Mouse (Mus musculus): ENCODE measurements around the gene Artn. TPM values are rescaled to one million over a fixed set of nuclear protein-coding genes. Genes with fewer than 3 reads are reported as not detected.

The Artn gene
- polyA plus RNA-seq, 1 experiment from 2014 or later = 2.4 TPM

- H3K9me3 ChIP-seq = no peaks in the 10 kb centered on the region
- H3K4me1 ChIP-seq = peaks cover 21% of the 10 kb centered on the region
- H3K27me3 ChIP-seq = peaks cover 4% of the 10 kb centered on the region; the same call in 1 of the 2 replicates
- H3K4me2 ChIP-seq (replicated peaks) = no peak overlapping the region
- WGBS = 90% methylated on average over 4 of the region's 4 CpGs
- no peak overlapping the region for H3K4me3 ChIP-seq
- no peak overlapping the region for H3K27ac ChIP-seq
- no peaks in the 10 kb centered on the region for H3K36me3 ChIP-seq
- ATAC-seq (ENCODE audit: insufficient number of reproducible peaks, insufficient read depth, low FRiP score, low TSS enrichment) = no peak
- H3K9ac ChIP-seq = no peak overlapping the region
Measured at GRCm38 (mm10) chr4:117917847-117918246, 11.7 kb downstream of the Artn start.

- Histone ChIP-seq H3K27ac (no peak overlapping the region), H3K4me2 (replicated peaks) (no peak overlapping the region), H3K4me1 (peaks cover 25% of the 10 kb centered on the region), H3K36me3 (no peaks in the 10 kb centered on the region), H3K9me3 (no peaks in the 10 kb centered on the region), H3K4me3 (no peak overlapping the region), H3K27me3 (peaks cover 2% of the 10 kb centered on the region; the same call in 1 of the 2 replicates), H3K9ac (no peak overlapping the region)
- WGBS = 75% methylated on average over 4 of the region's 4 CpGs
- no peak for ATAC-seq (ENCODE audit: insufficient number of reproducible peaks, insufficient read depth, low FRiP score, low TSS enrichment)
Measured at GRCm38 (mm10) chr4:117917402-117917801, 12.2 kb downstream of the Artn start.

GRCm38 (mm10) chr4:117916386-117916785 lies 13.2 kb downstream of the Artn start:
- ATAC-seq (ENCODE audit: insufficient number of reproducible peaks, insufficient read depth, low FRiP score, low TSS enrichment) = no peak
- H3K9me3 ChIP-seq = no peaks in the 10 kb centered on the region
- H3K4me2 ChIP-seq (replicated peaks) = 0 out of 2 replicates have a peak overlapping the region, but pooled peaks have one; percentile 99
- no peak overlapping the region for H3K27ac ChIP-seq
- H3K27me3 ChIP-seq = no peaks in the 10 kb centered on the region
- H3K9ac ChIP-seq = no peak overlapping the region
- WGBS = 86% methylated on average over 5 of the region's 5 CpGs
- H3K4me1 ChIP-seq = peaks cover 28% of the 10 kb centered on the region
- H3K4me3 ChIP-seq = no peak overlapping the region
- H3K36me3 ChIP-seq = peaks cover 10% of the 10 kb centered on the region

GRCm38 (mm10) chr4:117915489-117916105 lies 14.0 kb downstream of the Artn start:
- 8% methylated on average over 19 of the region's 19 CpGs for WGBS
- Histone ChIP-seq H3K27me3 (no peaks in the 10 kb centered on the region), H3K36me3 (peaks cover 15% of the 10 kb centered on the region), H3K4me1 (peaks cover 28% of the 10 kb centered on the region), H3K27ac (peak overlapping the region; percentile 76; the same call in 1 of the 2 replicates), H3K9ac (peak overlapping the region; percentile 84), H3K9me3 (no peaks in the 10 kb centered on the region), H3K4me3 (peak overlapping the region; percentile 85), H3K4me2 (replicated peaks) (peak overlapping the region; percentile 99)
- ATAC-seq (ENCODE audit: insufficient number of reproducible peaks, insufficient read depth, low FRiP score, low TSS enrichment) = no peak

GRCm38 (mm10) chr4:117914591-117915442 lies 14.7 kb downstream of the Artn start, which contains the start of gene Ipo13:
Gene Ipo13, minus strand, starts transcription at chr4:117914999.
- Histone ChIP-seq H3K4me1 (peaks cover 28% of the 10 kb centered on the region), H3K36me3 (peaks cover 15% of the 10 kb centered on the region), H3K9ac (peak within 1 kb of the TSS; percentile 84), H3K27ac (peak within 1 kb of the TSS; percentile 76), H3K27me3 (no peaks in the 10 kb centered on the region), H3K9me3 (no peaks in the 10 kb centered on the region), H3K4me2 (replicated peaks) (peak within 1 kb of the TSS; percentile 99), H3K4me3 (peak within 1 kb of the TSS; percentile 85)
- ATAC-seq (ENCODE audit: insufficient number of reproducible peaks, insufficient read depth, low FRiP score, low TSS enrichment) = peak; percentile 95
- under 1% methylated on average over 61 of the region's 61 CpGs for WGBS

- Histone ChIP-seq H3K4me1 (peaks cover 28% of the 10 kb centered on the region), H3K27me3 (no peaks in the 10 kb centered on the region), H3K9ac (peak overlapping the region; percentile 84), H3K4me3 (peak overlapping the region; percentile 85), H3K9me3 (no peaks in the 10 kb centered on the region), H3K36me3 (peaks cover 15% of the 10 kb centered on the region), H3K4me2 (replicated peaks) (peak overlapping the region; percentile 99), H3K27ac (0 out of 2 replicates have a peak overlapping the region, but pooled peaks have one; percentile 3)
- ATAC-seq (ENCODE audit: insufficient number of reproducible peaks, insufficient read depth, low FRiP score, low TSS enrichment) = no peak
- WGBS = 19% methylated on average over 8 of the region's 8 CpGs
Measured at GRCm38 (mm10) chr4:117914031-117914430, 15.5 kb downstream of the Artn start.

- ATAC-seq (ENCODE audit: insufficient number of reproducible peaks, insufficient read depth, low FRiP score, low TSS enrichment) = no peak
- Histone ChIP-seq H3K9me3 (no peaks in the 10 kb centered on the region), H3K27ac (no peak overlapping the region), H3K9ac (0 out of 2 replicates have a peak overlapping the region, but pooled peaks have one; percentile 5), H3K27me3 (no peaks in the 10 kb centered on the region), H3K4me3 (peak overlapping the region; percentile 85), H3K36me3 (peaks cover 15% of the 10 kb centered on the region), H3K4me2 (replicated peaks) (peak overlapping the region; percentile 99), H3K4me1 (peaks cover 28% of the 10 kb centered on the region)
- WGBS = 42% methylated on average over 3 of the region's 3 CpGs
Measured at GRCm38 (mm10) chr4:117913421-117913820, 16.1 kb downstream of the Artn start.

GRCm38 (mm10) chr4:117912685-117913273 lies 16.8 kb downstream of the Artn start:
- H3K4me1 ChIP-seq = peaks cover 28% of the 10 kb centered on the region
- peaks cover 18% of the 10 kb centered on the region for H3K36me3 ChIP-seq
- no peaks in the 10 kb centered on the region for H3K27me3 ChIP-seq
- no peak overlapping the region for H3K27ac ChIP-seq
- H3K9ac ChIP-seq = no peak overlapping the region
- peak overlapping the region; percentile 99 for H3K4me2 ChIP-seq (replicated peaks)
- ATAC-seq (ENCODE audit: insufficient number of reproducible peaks, insufficient read depth, low FRiP score, low TSS enrichment) = no peak
- no peaks in the 10 kb centered on the region for H3K9me3 ChIP-seq
- H3K4me3 ChIP-seq = 0 out of 2 replicates have a peak overlapping the region, but pooled peaks have one; percentile 85
- 45% methylated on average over 7 of the region's 7 CpGs for WGBS

- Histone ChIP-seq H3K9ac (no peak overlapping the region), H3K27ac (no peak overlapping the region), H3K9me3 (no peaks in the 10 kb centered on the region), H3K4me3 (no peak overlapping the region), H3K4me2 (replicated peaks) (no peak overlapping the region), H3K27me3 (no peaks in the 10 kb centered on the region), H3K4me1 (peaks cover 28% of the 10 kb centered on the region), H3K36me3 (peaks cover 21% of the 10 kb centered on the region)
- WGBS = 91% methylated on average over 13 of the region's 13 CpGs
- no peak for ATAC-seq (ENCODE audit: insufficient number of reproducible peaks, insufficient read depth, low FRiP score, low TSS enrichment)
Measured at GRCm38 (mm10) chr4:117912131-117912561, 17.4 kb downstream of the Artn start.

GRCm38 (mm10) chr4:117908834-117909453 lies 20.6 kb downstream of the Artn start:
- Histone ChIP-seq H3K27ac (no peak overlapping the region), H3K27me3 (no peaks in the 10 kb centered on the region), H3K4me2 (replicated peaks) (no peak overlapping the region), H3K9ac (no peak overlapping the region), H3K4me3 (no peak overlapping the region), H3K9me3 (no peaks in the 10 kb centered on the region), H3K36me3 (peaks cover 38% of the 10 kb centered on the region), H3K4me1 (peaks cover 18% of the 10 kb centered on the region)
- WGBS = 78% methylated on average over 8 of the region's 8 CpGs
- no peak for ATAC-seq (ENCODE audit: insufficient number of reproducible peaks, insufficient read depth, low FRiP score, low TSS enrichment)

GRCm38 (mm10) chr4:117906196-117906595 lies 23.4 kb downstream of the Artn start:
- Histone ChIP-seq H3K9me3 (no peaks in the 10 kb centered on the region), H3K36me3 (peaks cover 54% of the 10 kb centered on the region), H3K9ac (no peak overlapping the region), H3K4me1 (no peaks in the 10 kb centered on the region; the same call in 1 of the 2 replicates), H3K4me3 (no peak overlapping the region), H3K27ac (no peak overlapping the region), H3K4me2 (replicated peaks) (no peak overlapping the region), H3K27me3 (no peaks in the 10 kb centered on the region)
- no peak for ATAC-seq (ENCODE audit: insufficient number of reproducible peaks, insufficient read depth, low FRiP score, low TSS enrichment)
- WGBS = 87% methylated on average over 3 of the region's 3 CpGs
